Mouse (Mus musculus) stomach, embryonic 15.5 days (tissue): ENCODE measurements around the gene Il12rb1. TPM values are rescaled to one million over a fixed set of nuclear protein-coding genes. Genes with fewer than 3 reads are reported as not detected.
A peak's percentile ranks its signal among the peaks of the same experiment; 100 is the strongest.

Experiments used
- ATAC-seq: fragments of 200-750 bp; cut with Nextera tagmentation; 2 replicates; pipeline ENCODE4 v1.8.0; 2017; ENCODE audit warnings: low read depth, moderate number of reproducible peaks, moderate TSS enrichment; ENCODE audit not compliant: insufficient read depth, low FRiP score
- H3K27ac ChIP-seq: fragments of 300-500 bp; sonication (generic); 2 replicates; pipeline ENCODE4 v1.5.1; 2015; ENCODE audit warnings: mild to moderate bottlenecking, inconsistent platforms
- H3K27me3 ChIP-seq: fragments of 300-500 bp; sonication (generic); replicated peaks from 2 replicates; pipeline ENCODE4 v1.6.1; 2015; ENCODE audit warnings: inconsistent platforms
- H3K36me3 ChIP-seq: fragments of 300-500 bp; sonication (generic); 2 replicates; pipeline ENCODE4 v1.6.1; 2015; ENCODE audit warnings: inconsistent platforms
- H3K4me1 ChIP-seq: fragments of 300-500 bp; sonication (generic); 2 replicates; pipeline ENCODE4 v1.6.1; 2015; ENCODE audit warnings: inconsistent platforms
- H3K4me2 ChIP-seq: fragments of 300-500 bp; sonication (generic); 2 replicates; pipeline ENCODE4 v1.6.1; 2015; ENCODE audit warnings: mild to moderate bottlenecking, inconsistent platforms
- H3K4me3 ChIP-seq: fragments of 300-500 bp; sonication (generic); replicated peaks from 2 replicates; pipeline ENCODE4 v1.5.1; 2015; ENCODE audit warnings: inconsistent platforms
- H3K9ac ChIP-seq: fragments of 300-500 bp; sonication (generic); 2 replicates; pipeline ENCODE4 v1.6.1; 2015; ENCODE audit warnings: inconsistent platforms
- H3K9me3 ChIP-seq: fragments of 300-500 bp; sonication (generic); 2 replicates; pipeline ENCODE4 v1.6.1; 2016; ENCODE audit warnings: inconsistent platforms
- WGBS: fragments of 180-500 bp; shearing (Covaris S2); methylation state at CpG from one replicate; pipeline ENCODE4 v1.1.7; 2015; 5-methylcytosine and 5-hydroxymethylcytosine counted together
- polyA plus RNA-seq: library from polyadenylated mRNA; unstranded; fragments of >200 nt; fragmentation: Nextera tagmentation; extraction: Ambion mirVana; gene quantifications from 2 replicates; pipeline ENCODE4 v1.2.1, GENCODE M21; 2015

Gene Il12rb1
- 0.26 and 0.43 TPM in 2 replicates for polyA plus RNA-seq

GRCm38 (mm10) chr8:70808239-70808638 lies at the start of gene Il12rb1:
Gene Il12rb1, plus strand, starts transcription at chr8:70808449.
- WGBS: 62% methylated on average over 5 of the region's 5 CpGs
- no peak within 1 kb of the TSS for H3K4me3 ChIP-seq
- peaks cover 15% of the 10 kb centered on the region for H3K4me1 ChIP-seq
- H3K27me3 ChIP-seq: peaks cover 10% of the 10 kb centered on the region
- no peaks in the 10 kb centered on the region for H3K36me3 ChIP-seq
- no peaks in the 10 kb centered on the region for H3K9me3 ChIP-seq
- no peak within 1 kb of the TSS for H3K9ac ChIP-seq
- H3K4me2 ChIP-seq: no peak within 1 kb of the TSS
- H3K27ac ChIP-seq: no peak within 1 kb of the TSS
- ATAC-seq: no peak

GRCm38 (mm10) chr8:70758616-70759561 lies 49.4 kb upstream of the Il12rb1 start:
- H3K27me3 ChIP-seq: no peaks in the 10 kb centered on the region
- H3K36me3 ChIP-seq: peaks cover 13% of the 10 kb centered on the region; the same call in 1 of the 2 replicates
- no peaks in the 10 kb centered on the region for H3K9me3 ChIP-seq
- H3K4me1 ChIP-seq: peaks cover 24% of the 10 kb centered on the region
- ATAC-seq: no peak
- no peak overlapping the region for H3K4me3 ChIP-seq
- H3K27ac ChIP-seq: no peak overlapping the region
- peak overlapping the region; percentile 92; the same call in 1 of the 2 replicates for H3K4me2 ChIP-seq
- peak overlapping the region; percentile 11; the same call in 1 of the 2 replicates for H3K9ac ChIP-seq
- 63% methylated on average over 19 of the region's 19 CpGs for WGBS

- H3K27me3 ChIP-seq: no peaks in the 10 kb centered on the region
Observed at GRCm38 (mm10) chr8:70760350-70760749, 47.9 kb upstream of the Il12rb1 start.

GRCm38 (mm10) chr8:70760775-70761406 lies 47.4 kb upstream of the Il12rb1 start, which contains the start of gene Mpv17l2:
Gene Mpv17l2, minus strand, starts transcription at chr8:70760946.
- no peaks in the 10 kb centered on the region for H3K9me3 ChIP-seq
- peak; percentile 93 for ATAC-seq
- H3K4me2 ChIP-seq: peak within 1 kb of the TSS; percentile 92
- peak within 1 kb of the TSS; percentile 71 for H3K27ac ChIP-seq
- WGBS: under 1% methylated on average over 55 of the region's 55 CpGs
- peak within 1 kb of the TSS; percentile 77 for H3K9ac ChIP-seq
- H3K36me3 ChIP-seq: peaks cover 13% of the 10 kb centered on the region; the same call in 1 of the 2 replicates
- H3K4me3 ChIP-seq: peak within 1 kb of the TSS; percentile 69
- H3K4me1 ChIP-seq: peaks cover 20% of the 10 kb centered on the region
- no peaks in the 10 kb centered on the region for H3K27me3 ChIP-seq

More at GRCm38 (mm10) chr8:70760350-70760749, 47.9 kb upstream of the Il12rb1 start:
- H3K36me3 ChIP-seq: peaks cover 13% of the 10 kb centered on the region; the same call in 1 of the 2 replicates
- H3K4me1 ChIP-seq: peaks cover 20% of the 10 kb centered on the region
- H3K9me3 ChIP-seq: no peaks in the 10 kb centered on the region
- H3K9ac ChIP-seq: peak overlapping the region; percentile 77
- H3K4me3 ChIP-seq: peak overlapping the region; percentile 69
- 0% methylated on average over 22 of the region's 22 CpGs for WGBS
- H3K4me2 ChIP-seq: peak overlapping the region; percentile 92
- ATAC-seq: no peak
- H3K27ac ChIP-seq: peak overlapping the region; percentile 71

DNA sequence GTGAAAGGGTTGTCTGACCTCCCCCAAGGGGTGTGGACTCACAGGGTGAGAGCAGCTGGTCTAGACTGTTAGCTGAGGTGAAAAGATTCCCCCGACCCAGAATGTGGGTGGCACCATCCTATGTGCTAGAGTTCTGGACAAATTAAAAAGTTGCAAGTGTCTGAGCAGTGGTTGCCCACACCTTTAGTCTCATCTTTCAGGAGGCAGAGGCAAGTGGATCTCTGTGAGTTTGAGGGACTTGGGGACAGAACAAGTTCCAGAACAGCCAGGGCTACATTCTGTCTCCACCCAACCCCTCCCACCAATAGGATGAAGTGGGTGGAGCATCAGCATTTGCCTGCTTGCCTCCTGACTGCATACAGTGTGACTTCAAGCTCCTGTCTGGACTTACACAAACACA lies 46.1 kb upstream of the Il12rb1 start:
- H3K27me3 ChIP-seq: no peaks in the 10 kb centered on the region
- ATAC-seq: no peak
- no peak overlapping the region for H3K9ac ChIP-seq
- H3K4me1 ChIP-seq: peaks cover 29% of the 10 kb centered on the region
- WGBS: 78% methylated on average over 1 of the region's 1 CpGs
- no peak overlapping the region for H3K4me2 ChIP-seq
- no peaks in the 10 kb centered on the region for H3K9me3 ChIP-seq
- no peak overlapping the region for H3K4me3 ChIP-seq
- no peak overlapping the region; the same call in 1 of the 2 replicates for H3K27ac ChIP-seq
- H3K36me3 ChIP-seq: 0 out of 2 replicates have a peak, but pooled peaks cover 8% of the 10 kb centered on the region

DNA sequence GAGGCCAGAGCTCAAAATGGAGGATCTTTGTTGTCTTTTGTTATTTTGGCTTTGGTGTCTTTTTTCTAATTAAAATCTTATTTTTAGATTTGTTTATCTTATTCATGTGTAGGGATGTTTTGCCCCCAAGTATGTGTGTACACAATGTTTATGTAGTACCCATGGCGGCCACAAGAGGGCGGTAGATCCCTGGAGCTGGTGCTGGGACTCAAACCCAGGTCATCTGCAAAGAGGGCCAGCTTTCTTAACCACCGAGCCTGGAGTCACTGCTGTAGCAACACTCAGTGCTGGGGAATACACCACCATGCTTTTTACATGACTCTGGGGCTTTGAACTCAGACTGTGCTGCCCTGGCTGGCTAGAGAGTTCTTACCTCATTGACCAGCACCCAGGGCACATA lies 44.9 kb upstream of the Il12rb1 start:
- no peaks in the 10 kb centered on the region for H3K9me3 ChIP-seq
- no peak overlapping the region for H3K4me2 ChIP-seq
- H3K36me3 ChIP-seq: 0 out of 2 replicates have a peak, but pooled peaks cover 1% of the 10 kb centered on the region
- no peak for ATAC-seq
- H3K4me3 ChIP-seq: no peak overlapping the region
- H3K27me3 ChIP-seq: no peaks in the 10 kb centered on the region
- peak overlapping the region; percentile 83 for H3K27ac ChIP-seq
- WGBS: 7% methylated on average over 3 of the region's 3 CpGs
- peaks cover 29% of the 10 kb centered on the region for H3K4me1 ChIP-seq
- H3K9ac ChIP-seq: no peak overlapping the region

- Histone ChIP-seq H3K4me1 (peaks cover 26% of the 10 kb centered on the region), H3K36me3 (0 out of 2 replicates have a peak, but pooled peaks cover 7% of the 10 kb centered on the region), H3K27me3 (no peaks in the 10 kb centered on the region), H3K9ac (no peak overlapping the region), H3K4me2 (peak overlapping the region; percentile 17; the same call in 1 of the 2 replicates), H3K27ac (peak overlapping the region; percentile 83), H3K9me3 (no peaks in the 10 kb centered on the region), H3K4me3 (no peak overlapping the region)
- ATAC-seq: peak; percentile 39
- 65% methylated on average over 8 of the region's 8 CpGs for WGBS
Observed at GRCm38 (mm10) chr8:70764026-70764425, 44.2 kb upstream of the Il12rb1 start.

- WGBS: 82% methylated on average over 13 of the region's 13 CpGs
- Histone ChIP-seq H3K27ac (peak overlapping the region; percentile 70), H3K9me3 (no peaks in the 10 kb centered on the region), H3K9ac (no peak overlapping the region), H3K4me1 (peaks cover 22% of the 10 kb centered on the region), H3K4me2 (peak overlapping the region; percentile 77; the same call in 1 of the 2 replicates), H3K36me3 (0 out of 2 replicates have a peak, but pooled peaks cover 8% of the 10 kb centered on the region), H3K4me3 (no peak overlapping the region; the same call in 1 of the 2 replicates), H3K27me3 (no peaks in the 10 kb centered on the region)
- no peak for ATAC-seq
Observed at GRCm38 (mm10) chr8:70764676-70765075, 43.6 kb upstream of the Il12rb1 start.

- H3K9ac ChIP-seq: 0 out of 2 replicates have a peak overlapping the region, but pooled peaks have one; percentile 33
- peak overlapping the region; percentile 77 for H3K4me2 ChIP-seq
- H3K27ac ChIP-seq: peak overlapping the region; percentile 70
- H3K36me3 ChIP-seq: 0 out of 2 replicates have a peak, but pooled peaks cover 8% of the 10 kb centered on the region
- 62% methylated on average over 9 of the region's 9 CpGs for WGBS
- no peak for ATAC-seq
- H3K9me3 ChIP-seq: no peaks in the 10 kb centered on the region
- peak overlapping the region; percentile 43 for H3K4me3 ChIP-seq
- no peaks in the 10 kb centered on the region for H3K27me3 ChIP-seq
- H3K4me1 ChIP-seq: peaks cover 17% of the 10 kb centered on the region
Observed at GRCm38 (mm10) chr8:70765329-70765728, 42.9 kb upstream of the Il12rb1 start.

GRCm38 (mm10) chr8:70765838-70766570 lies 42.2 kb upstream of the Il12rb1 start:
- 2% methylated on average over 34 of the region's 34 CpGs for WGBS
- peaks cover 15% of the 10 kb centered on the region; the same call in 1 of the 2 replicates for H3K36me3 ChIP-seq
- ATAC-seq: no peak
- no peaks in the 10 kb centered on the region for H3K9me3 ChIP-seq
- peak overlapping the region; percentile 70 for H3K27ac ChIP-seq
- H3K4me2 ChIP-seq: peak overlapping the region; percentile 77
- H3K27me3 ChIP-seq: no peaks in the 10 kb centered on the region
- peaks cover 17% of the 10 kb centered on the region for H3K4me1 ChIP-seq
- H3K4me3 ChIP-seq: peak overlapping the region; percentile 43
- peak overlapping the region; percentile 33; the same call in 1 of the 2 replicates for H3K9ac ChIP-seq
